Mouse (Mus musculus) forebrain, embryonic 11.5 days (tissue): ENCODE results near the gene Mrpl46. TPM values are rescaled to one million over a fixed set of nuclear protein-coding genes. Genes with fewer than 3 reads are reported as not detected.

Experiments
- polyA plus RNA-seq: library from polyadenylated mRNA; unstranded; fragments of >200 nt; fragmentation: Nextera tagmentation; extraction: Ambion mirVana; gene quantifications from 2 replicates; pipeline ENCODE4 v1.2.1, GENCODE M21; 2014

The Mrpl46 gene
- polyA plus RNA-seq, 1 experiment from 2014 or later: 70.5 TPM

Other genes starting within 250 kb of the Mrpl46 start
- 6.4 and 7.3 TPM in 2 replicates for gene Ntrk3, start 45.5 kb downstream of the Mrpl46 start, polyA plus RNA-seq
- 81.4 and 85.2 TPM in 2 replicates for gene Mrps11, start 412 bp downstream of the Mrpl46 start, polyA plus RNA-seq
- gene Det1, start 63.7 kb upstream of the Mrpl46 start, polyA plus RNA-seq: 24.3 and 24.8 TPM in 2 replicates
- gene Aen, start 112.3 kb upstream of the Mrpl46 start, polyA plus RNA-seq: 54.2 and 65.4 TPM in 2 replicates
- 0.39 and 0.51 TPM in 2 replicates for gene Isg20, start 129.9 kb upstream of the Mrpl46 start, polyA plus RNA-seq